Mouse (Mus musculus) left cerebral cortex, adult 8-10 months (tissue): Measurements from ENCODE around the gene Svep1. TPM values are rescaled to one million over a fixed set of nuclear protein-coding genes. Genes with fewer than 3 reads are reported as not detected.

ENCODE experiments used
- DNase-seq, 2 experiments: peaks; one replicate each; pipeline ENCODE4 v3.0.0; 2022; ENCODE audit warnings: low spot score in 2 of 2
- total RNA-seq, 4 experiments: library from RNA; stranded (reverse); gene quantifications; 2 replicates each; pipeline ENCODE4 v1.2.4; 2022

Svep1 gene
- total RNA-seq: 1 to 10 TPM in 1 of 4 experiments, under 1 TPM in 3; 0.82 to 1.6 (median 1.00) TPM

DNA sequence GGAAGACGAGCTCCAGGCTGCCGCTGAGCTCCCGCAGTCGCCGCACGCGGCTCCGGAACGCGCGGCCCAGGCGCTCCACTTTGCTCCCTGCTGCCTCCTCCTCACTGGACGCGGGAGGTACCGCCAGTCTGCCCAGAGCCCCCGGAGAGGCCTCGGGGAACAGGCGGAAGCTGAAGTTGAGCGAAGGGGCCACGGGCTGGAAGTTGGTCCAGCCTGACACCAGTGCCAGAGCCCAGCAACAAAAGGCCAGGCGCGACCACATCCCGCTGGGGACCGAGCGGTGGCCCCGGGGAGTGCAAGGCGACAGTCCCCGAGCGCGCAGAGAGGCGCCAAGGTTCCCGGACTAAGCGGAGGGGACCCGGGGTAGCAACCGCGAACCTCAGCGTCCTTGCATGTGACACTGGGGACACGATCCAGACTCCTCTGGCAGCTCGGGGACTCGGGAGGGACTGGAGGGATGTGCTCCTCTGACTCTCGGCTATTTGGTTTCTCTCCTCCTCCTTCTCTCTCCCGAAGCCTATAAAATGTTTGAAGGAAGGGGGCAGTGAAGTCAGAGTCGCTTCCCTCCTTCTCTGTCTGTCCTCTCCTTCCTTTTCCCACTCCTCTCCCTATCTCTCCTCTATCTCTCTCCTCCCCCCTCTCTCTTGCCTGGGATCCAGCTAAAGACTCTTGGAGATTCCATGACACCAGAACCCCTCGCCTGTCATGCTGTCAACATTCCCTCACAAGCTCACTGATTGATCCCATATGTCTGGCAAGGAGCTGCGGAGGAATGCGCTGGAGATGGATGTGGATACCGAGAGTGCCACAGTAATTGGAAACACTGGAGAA is at the start of gene Svep1:
TSS of gene Svep1 (minus strand) at position 745 of the 831 bp plus-strand sequence.
- DNase-seq: no peak

- DNase-seq: no peak
Observed at GRCm38 (mm10) chr4:58253410-58253809, 46.8 kb upstream of the Svep1 start.

- DNase-seq: no peak
Observed at GRCm38 (mm10) chr4:58252381-58252780, 45.7 kb upstream of the Svep1 start.

- DNase-seq: no peak
Observed at GRCm38 (mm10) chr4:58245544-58245943, 38.9 kb upstream of the Svep1 start.

GRCm38 (mm10) chr4:58240416-58240815 is 33.8 kb upstream of the Svep1 start:
- DNase-seq: no peak

GRCm38 (mm10) chr4:58235828-58236227 is 29.2 kb upstream of the Svep1 start:
- DNase-seq: no peak

DNA sequence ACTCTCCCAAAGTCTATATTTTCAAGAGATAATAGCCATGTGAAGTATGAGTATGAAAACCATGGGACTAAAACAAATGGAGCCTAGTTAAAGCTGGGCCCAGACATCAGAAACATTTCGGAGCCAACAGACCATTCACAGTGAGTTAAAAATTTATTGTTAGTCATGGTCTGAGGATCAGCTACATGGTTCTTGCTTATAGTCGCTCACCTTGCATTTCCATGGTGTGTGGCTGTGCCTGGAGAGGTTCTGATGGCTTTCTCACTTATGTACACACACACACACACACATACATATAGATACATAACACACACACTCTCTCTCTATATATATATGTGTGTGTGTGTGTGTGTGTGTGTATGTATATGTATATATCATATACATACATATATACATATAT is 16.8 kb upstream of the Svep1 start:
- no peak for DNase-seq

GRCm38 (mm10) chr4:58211374-58211773 is 4.7 kb upstream of the Svep1 start:
- DNase-seq: no peak

- no peak for DNase-seq
Observed at GRCm38 (mm10) chr4:58210557-58211090, 4.0 kb upstream of the Svep1 start.

DNA sequence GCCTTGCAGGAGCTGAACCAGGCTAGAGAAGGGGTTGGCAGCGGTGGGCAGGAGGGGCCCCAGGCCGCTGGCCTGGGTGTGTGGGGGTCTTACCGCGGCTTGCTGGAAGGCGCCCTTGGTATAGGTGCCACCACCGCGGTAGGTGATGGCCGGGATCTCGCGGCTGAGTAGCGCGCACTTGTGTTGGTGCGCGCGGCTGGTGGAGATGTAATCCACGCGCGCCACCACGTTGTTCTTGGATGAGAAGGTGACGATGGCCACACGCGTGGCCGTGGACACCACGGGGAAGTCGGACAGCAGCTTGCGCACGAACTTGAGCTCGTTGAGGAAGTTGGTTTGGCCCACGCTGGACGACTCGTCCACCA is 927 bp downstream of the Svep1 start:
- no peak for DNase-seq

DNA sequence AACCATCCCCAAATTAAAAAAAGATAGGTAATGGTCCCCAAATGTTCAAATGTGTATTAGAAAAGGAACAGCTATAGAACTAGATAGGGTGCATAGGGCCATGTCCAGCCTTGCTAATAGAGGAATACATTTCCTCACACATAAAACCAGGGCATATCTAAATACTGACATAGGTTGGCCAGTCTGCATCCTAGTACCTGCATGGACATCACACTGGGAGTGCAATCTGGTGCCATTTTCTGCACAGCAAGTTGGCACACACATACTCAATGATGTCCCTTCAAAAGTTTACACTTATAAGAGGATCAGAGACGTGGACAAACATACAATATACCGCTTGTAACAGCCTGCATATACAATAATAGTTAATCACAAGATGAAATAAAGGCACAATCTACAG is 5.0 kb downstream of the Svep1 start:
- no peak for DNase-seq

GRCm38 (mm10) chr4:58200826-58201225 is 5.8 kb downstream of the Svep1 start:
- no peak for DNase-seq

- no peak for DNase-seq
Observed at GRCm38 (mm10) chr4:58197230-58197629, 9.4 kb downstream of the Svep1 start.

DNA sequence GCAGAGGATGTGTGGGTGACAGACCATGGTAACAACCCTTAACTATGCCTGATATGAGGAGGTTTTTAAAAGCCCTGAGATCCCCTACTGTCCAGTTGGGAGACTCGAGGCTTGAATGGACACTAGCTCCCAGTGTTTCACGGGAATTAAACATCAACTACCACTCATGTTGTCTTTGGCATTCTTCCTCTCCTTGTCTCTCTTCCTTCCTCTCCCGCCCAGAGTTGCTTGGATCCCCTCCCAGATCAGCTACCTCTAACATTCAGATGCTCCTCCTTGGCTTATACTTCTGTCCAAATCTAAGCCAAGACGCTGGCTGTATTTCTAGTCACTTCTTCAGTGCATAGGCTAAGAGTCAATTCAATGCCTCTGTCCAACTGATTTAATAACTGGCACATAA is 9.9 kb downstream of the Svep1 start:
- no peak for DNase-seq

GRCm38 (mm10) chr4:58195936-58196335 is 10.7 kb downstream of the Svep1 start:
- DNase-seq: no peak

DNA sequence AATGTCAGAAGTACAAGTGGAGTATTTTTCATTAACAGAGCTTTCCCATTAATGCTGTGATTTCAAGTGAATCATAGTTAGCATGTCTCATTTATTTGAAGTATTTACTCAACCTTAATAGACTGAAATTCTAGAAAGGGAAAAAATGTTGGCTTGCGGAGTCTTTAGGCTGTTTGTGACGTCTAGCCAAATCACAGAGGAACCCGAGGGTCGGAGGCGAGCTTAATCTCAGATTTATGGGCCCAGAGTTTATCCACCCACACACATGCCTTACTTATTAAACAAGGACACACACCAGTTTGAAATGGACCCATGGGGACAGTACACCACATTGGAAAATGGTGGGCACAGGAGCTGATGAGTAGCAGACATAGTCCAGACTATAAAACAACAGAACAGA is 17.4 kb downstream of the Svep1 start:
- DNase-seq: no peak

- DNase-seq: no peak
Observed at GRCm38 (mm10) chr4:58185401-58185800, 21.3 kb downstream of the Svep1 start.

GRCm38 (mm10) chr4:58184681-58185341 is 21.8 kb downstream of the Svep1 start:
- DNase-seq: no peak

- no peak for DNase-seq
Observed at GRCm38 (mm10) chr4:58183897-58184296, 22.8 kb downstream of the Svep1 start.

DNA sequence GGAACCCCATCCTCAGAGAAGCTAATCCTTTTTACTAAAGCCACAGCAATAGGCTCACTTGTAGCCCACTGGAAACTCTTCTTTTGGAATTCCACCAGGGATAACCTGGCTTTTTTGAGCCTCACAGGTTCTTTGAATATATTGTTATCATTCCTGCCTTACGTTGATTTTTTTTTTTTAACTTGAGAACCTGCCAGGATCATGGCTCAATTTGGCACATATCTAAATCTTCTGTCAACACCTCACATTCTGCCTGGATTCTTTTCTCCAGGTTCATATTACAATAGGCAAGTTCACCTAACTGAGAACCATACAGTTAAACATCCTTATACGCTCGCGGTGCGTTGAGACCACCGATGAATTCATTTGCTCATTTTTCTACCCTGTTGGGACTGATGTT is 28.2 kb downstream of the Svep1 start:
- no peak for DNase-seq

GRCm38 (mm10) chr4:58177256-58177655 is 29.4 kb downstream of the Svep1 start:
- no peak for DNase-seq

DNA sequence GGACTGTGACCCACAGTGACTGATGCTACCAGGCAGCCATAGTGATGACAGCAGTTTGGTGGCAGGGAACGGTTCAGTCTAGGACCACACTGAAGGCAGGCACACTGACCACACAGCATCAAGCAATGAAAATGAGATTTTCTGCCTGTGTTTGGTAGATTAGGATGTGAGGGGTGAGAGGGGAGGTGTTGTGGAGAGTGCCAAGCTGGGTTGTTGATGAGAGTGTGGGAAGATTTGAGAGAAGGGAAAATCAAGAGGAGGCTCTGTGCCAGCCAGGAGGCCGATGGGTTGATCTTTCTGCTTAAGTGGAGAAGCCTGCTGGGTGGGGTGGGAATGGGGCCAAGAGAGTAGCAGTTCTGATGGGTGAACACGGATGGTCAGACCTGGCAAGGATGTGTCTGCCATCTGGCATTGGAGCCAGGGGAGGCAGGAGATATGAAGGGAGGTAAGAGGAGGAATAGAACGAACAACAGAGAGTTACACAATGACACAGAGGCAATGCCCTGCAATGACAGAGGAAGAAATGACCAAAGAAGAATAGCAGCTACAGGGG is 32.1 kb downstream of the Svep1 start:
- DNase-seq: no peak
